Mouse (Mus musculus): ENCODE results near the gene Gm45062. TPM values are rescaled to one million over a fixed set of nuclear protein-coding genes. Genes with fewer than 3 reads are reported as not detected.

Gm45062 gene
- polyA plus RNA-seq, 1 experiment from 2014 or later, result 16.2 TPM

DNA sequence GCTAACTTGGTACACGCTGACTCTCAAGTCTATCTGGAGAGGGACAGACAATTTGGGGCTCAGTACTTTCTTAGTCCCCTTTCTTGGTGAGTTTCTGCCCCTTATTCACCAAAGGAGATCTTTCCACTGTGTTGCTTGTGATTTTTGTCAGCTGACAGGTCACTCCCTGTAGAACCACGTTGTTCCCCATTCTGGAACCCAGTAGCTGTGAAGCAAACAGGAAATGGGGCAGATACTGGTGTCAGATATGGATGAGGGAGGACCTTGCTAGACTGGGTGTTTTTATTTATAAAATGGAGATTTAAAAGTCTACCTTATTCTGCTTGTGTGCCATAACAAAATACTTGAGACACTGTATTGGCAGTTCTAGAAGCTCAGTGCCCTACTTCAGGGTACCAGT is 358.1 kb downstream of the Gm45062 start:
- no peak for DNase-seq (ENCODE audit: low spot score)
- Histone ChIP-seq H3K4me1 (no peaks in the 10 kb centered on the region), H3K9me3 (replicated peaks) (no peaks in the 10 kb centered on the region), H3K36me3 (no peaks in the 10 kb centered on the region), H3K27ac (no peak overlapping the region), H3K4me3 (no peak overlapping the region), H3K27me3 (ENCODE audit: low read depth, poor library complexity, severe bottlenecking) (no peaks in the 10 kb centered on the region)
- WGBS, result 89% methylated on average over 2 of the region's 2 CpGs

DNA sequence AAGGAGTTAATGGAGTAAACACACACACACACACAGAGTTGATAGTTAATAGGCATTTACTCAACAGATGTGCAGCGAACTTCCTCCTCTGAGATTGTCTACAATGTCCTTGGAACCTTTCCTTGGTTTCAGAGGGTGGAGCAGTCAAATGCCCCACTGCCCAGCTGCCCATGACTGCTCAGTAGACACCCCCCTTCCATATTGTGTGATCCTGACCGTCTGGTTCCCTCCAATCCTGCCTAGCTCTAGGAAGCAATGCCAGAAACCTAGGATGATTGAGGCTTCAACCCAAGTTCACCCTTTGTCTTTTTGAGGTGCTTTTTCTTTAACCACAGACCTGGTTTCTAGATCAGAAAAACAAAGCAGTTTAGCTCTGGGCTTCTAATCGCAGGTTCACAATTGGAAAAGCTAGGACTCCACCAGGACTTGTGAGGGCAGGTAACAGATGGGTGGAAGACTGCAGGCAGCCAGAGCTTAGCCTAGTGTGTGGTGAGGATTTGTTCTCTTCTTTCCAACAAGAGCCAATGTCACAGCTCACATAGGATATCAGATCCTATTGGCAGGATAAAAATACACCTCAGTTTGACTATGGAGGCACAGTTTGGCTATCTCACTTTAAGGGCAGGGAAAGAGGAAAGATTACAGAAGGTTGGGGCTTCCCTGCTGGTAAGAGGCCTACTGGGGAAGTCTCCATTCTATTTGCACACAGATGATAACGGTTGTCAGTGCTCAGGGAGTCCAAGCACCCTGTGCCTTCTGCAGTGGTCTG is 360.5 kb downstream of the Gm45062 start:
- DNase-seq (ENCODE audit: low spot score), result no peak
- H3K4me3 ChIP-seq, result no peak overlapping the region
- WGBS, result 84% methylated on average over 4 of the region's 4 CpGs
- no peaks in the 10 kb centered on the region for H3K4me1 ChIP-seq
- no peak overlapping the region for H3K27ac ChIP-seq
- no peaks in the 10 kb centered on the region for H3K9me3 ChIP-seq (replicated peaks)
- H3K27me3 ChIP-seq (ENCODE audit: low read depth, poor library complexity, severe bottlenecking), result no peaks in the 10 kb centered on the region
- no peaks in the 10 kb centered on the region for H3K36me3 ChIP-seq

DNA sequence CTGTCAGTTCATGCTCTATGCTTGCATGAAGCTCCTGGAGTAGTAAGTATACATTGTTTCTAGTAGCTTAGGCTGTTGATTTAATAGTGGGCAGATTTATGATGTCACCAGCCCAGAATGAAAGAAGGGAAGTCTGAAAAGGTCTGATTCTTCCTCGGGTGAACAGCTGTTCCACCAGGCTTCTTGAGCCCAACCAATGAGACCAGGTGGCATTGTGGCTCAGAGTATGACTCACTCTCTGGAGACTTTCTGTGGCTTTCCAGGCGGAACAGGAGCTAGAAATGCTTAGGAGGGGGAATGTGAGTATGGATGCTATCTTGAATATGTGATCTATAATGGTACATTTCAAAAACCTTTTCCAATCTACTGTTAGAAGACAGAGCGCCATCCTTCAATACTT is 363.8 kb downstream of the Gm45062 start:
- Histone ChIP-seq H3K36me3 (no peaks in the 10 kb centered on the region), H3K4me3 (no peak overlapping the region), H3K27ac (no peak overlapping the region), H3K27me3 (ENCODE audit: low read depth, poor library complexity, severe bottlenecking) (no peaks in the 10 kb centered on the region), H3K4me1 (no peaks in the 10 kb centered on the region), H3K9me3 (replicated peaks) (no peaks in the 10 kb centered on the region)
- WGBS, result 83% methylated on average over 3 of the region's 3 CpGs
- no peak for DNase-seq (ENCODE audit: low spot score)

DNA sequence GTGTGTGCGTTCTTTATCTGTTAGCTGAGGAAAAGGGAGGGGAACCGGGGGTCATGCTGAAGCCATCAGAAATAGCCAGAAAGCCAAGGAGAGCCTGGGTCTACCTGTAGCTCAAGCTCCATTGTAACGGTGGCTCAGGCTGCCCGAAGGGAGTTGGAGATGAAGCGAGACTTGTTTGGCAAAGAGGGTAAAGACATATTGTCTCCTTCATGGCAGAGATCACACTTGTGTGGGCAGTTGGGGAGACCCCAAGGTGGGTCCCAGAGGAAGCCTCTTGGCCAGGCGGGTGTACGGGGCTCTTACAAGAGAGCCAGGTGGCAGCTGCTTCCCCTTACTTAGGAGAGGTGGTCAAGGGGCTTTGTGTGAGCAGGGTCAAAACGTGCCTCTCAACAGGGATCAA is 369.0 kb downstream of the Gm45062 start:
- H3K27me3 ChIP-seq (ENCODE audit: low read depth, poor library complexity, severe bottlenecking), result no peaks in the 10 kb centered on the region
- DNase-seq (ENCODE audit: low spot score), result no peak
- H3K9me3 ChIP-seq (replicated peaks), result no peaks in the 10 kb centered on the region
- no peaks in the 10 kb centered on the region for H3K4me1 ChIP-seq
- WGBS, result 93% methylated on average over 8 of the region's 8 CpGs
- H3K4me3 ChIP-seq, result no peak overlapping the region
- H3K27ac ChIP-seq, result no peak overlapping the region
- H3K36me3 ChIP-seq, result no peaks in the 10 kb centered on the region

DNA sequence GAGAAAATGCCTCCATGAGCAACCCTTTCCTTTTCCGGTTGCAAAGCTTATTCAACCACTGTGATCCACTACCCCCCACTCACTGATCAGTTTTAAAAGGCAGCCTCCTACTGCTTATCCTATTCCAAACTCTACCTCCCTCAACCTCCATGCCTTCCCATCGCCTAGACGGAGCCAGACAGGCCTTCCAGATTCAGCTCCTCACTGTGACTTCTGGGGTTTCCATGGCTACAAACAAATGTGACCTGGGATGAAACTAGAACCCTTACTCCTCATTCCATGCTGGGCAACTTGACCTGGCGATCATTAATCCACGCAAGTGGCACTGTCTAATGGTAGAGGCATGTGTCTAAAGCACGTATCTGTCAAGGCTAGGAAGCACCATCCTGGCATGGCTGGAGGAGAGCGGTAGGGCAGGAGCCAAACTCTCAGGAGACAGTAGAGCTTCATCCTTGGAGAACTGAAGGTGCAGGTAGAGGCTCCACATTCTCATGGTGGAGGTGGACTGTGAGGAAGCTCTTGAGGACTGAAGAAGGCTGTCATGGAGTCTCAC is 369.5 kb downstream of the Gm45062 start:
- Histone ChIP-seq H3K36me3 (no peaks in the 10 kb centered on the region), H3K4me1 (no peaks in the 10 kb centered on the region), H3K27ac (no peak overlapping the region), H3K4me3 (no peak overlapping the region), H3K9me3 (replicated peaks) (no peaks in the 10 kb centered on the region), H3K27me3 (ENCODE audit: low read depth, poor library complexity, severe bottlenecking) (no peaks in the 10 kb centered on the region)
- 86% methylated on average over 7 of the region's 7 CpGs for WGBS
- no peak for DNase-seq (ENCODE audit: low spot score)

DNA sequence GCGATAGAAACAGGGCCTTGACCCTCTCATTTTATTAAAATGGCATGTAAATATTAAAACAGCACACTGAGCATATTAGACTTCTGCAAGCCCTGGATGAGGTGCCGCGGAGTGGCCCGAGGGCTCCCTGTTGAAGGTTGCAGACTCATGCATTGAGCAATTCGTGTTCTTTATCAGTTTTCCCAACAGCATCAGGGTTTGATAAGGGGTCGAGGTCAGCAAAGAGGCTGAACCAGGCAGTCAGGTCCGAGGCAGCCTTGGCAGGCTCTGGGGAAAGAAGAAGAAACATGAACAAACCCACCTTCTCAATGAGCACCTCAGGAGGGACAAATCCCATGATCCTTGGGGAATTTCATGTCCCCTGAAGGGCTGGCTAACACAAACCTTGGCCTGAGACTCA is 371.3 kb downstream of the Gm45062 start:
- Histone ChIP-seq H3K4me3 (no peak overlapping the region), H3K36me3 (no peaks in the 10 kb centered on the region), H3K27ac (no peak overlapping the region), H3K4me1 (no peaks in the 10 kb centered on the region; the same call in 1 of the 2 replicates), H3K9me3 (replicated peaks) (no peaks in the 10 kb centered on the region), H3K27me3 (ENCODE audit: low read depth, poor library complexity, severe bottlenecking) (no peaks in the 10 kb centered on the region)
- 89% methylated on average over 7 of the region's 7 CpGs for WGBS
- no peak for DNase-seq (ENCODE audit: low spot score)

DNA sequence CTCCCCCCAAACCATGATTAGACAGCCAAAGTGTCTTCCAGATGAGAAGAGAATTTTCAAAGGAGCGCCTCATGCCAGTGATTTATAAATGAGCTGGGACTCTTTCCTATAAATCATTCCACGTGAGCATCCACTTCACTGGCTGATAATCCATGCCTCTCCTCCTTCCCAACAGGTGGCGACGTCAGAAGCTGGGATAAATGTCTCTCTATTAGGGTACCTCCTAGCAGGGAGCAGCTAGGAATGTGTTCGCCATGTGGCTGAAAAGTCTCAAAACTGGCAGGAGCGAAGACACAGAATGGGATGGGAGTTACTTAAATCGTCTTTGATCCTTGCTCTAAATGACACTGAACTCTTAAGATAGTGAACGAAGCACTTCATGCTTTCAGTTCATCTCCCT is 372.1 kb downstream of the Gm45062 start:
- Histone ChIP-seq H3K27me3 (ENCODE audit: low read depth, poor library complexity, severe bottlenecking) (no peaks in the 10 kb centered on the region), H3K36me3 (no peaks in the 10 kb centered on the region), H3K9me3 (replicated peaks) (no peaks in the 10 kb centered on the region), H3K4me3 (no peak overlapping the region), H3K27ac (no peak overlapping the region), H3K4me1 (no peaks in the 10 kb centered on the region; the same call in 1 of the 2 replicates)
- DNase-seq (ENCODE audit: low spot score), result no peak
- 83% methylated on average over 8 of the region's 8 CpGs for WGBS

DNA sequence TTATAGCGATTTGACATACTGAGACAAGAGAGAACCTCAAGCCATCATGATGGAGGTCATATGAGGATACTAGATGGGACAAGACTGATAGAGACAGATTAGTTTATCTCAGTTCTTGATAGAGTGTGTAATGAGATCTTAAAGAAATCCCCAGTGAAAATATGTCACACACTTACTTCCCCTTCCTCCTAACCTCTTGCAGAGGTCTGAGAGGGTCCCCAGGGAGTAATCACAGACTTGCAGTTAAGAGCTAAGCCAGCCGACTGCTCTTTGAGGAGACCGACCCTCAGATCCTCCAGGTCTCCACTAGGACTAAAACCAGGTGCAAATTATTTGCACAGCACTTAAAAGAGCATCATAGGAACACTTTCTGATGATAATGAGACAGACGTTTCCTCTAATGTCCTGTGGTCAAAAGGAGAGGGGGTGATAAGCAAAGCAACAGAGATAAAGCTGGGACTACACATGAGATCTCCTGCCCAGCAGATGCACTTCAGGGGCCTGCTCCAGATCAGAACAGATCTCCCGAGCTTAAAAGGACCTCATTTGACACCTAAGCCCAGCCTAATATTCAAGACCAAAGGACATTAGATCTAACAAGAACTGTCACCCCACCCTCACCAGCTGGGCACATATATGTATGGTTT is 372.9 kb downstream of the Gm45062 start:
- 60% methylated on average over 5 of the region's 5 CpGs for WGBS
- H3K27me3 ChIP-seq (ENCODE audit: low read depth, poor library complexity, severe bottlenecking), result no peaks in the 10 kb centered on the region
- no peak overlapping the region for H3K27ac ChIP-seq
- H3K9me3 ChIP-seq (replicated peaks), result no peaks in the 10 kb centered on the region
- H3K4me3 ChIP-seq, result no peak overlapping the region
- no peaks in the 10 kb centered on the region; the same call in 1 of the 2 replicates for H3K4me1 ChIP-seq
- no peaks in the 10 kb centered on the region for H3K36me3 ChIP-seq
- DNase-seq (ENCODE audit: low spot score), result no peak

DNA sequence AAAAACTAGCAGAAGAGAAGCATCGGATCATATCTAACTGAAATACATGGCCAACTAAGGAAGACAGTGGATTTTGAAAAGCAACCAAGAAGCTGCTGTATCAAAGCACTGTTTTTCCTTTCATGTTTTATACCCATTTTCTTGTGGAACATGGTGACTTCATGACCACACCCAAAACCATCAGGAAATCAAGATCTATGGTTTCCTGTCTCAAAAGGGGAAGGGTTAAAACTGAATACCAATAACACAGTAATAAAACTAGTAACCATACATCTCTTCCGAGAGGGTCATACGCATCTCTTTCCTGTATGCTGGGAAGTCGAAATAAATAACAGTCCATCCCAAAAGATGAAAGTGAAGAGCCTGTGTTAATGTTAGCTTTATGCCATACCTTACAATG is 373.5 kb downstream of the Gm45062 start:
- no peaks in the 10 kb centered on the region; the same call in 1 of the 2 replicates for H3K4me1 ChIP-seq
- H3K4me3 ChIP-seq, result no peak overlapping the region
- no peaks in the 10 kb centered on the region for H3K36me3 ChIP-seq
- no peak for DNase-seq (ENCODE audit: low spot score)
- no peaks in the 10 kb centered on the region for H3K27me3 ChIP-seq (ENCODE audit: low read depth, poor library complexity, severe bottlenecking)
- no peak overlapping the region for H3K27ac ChIP-seq
- H3K9me3 ChIP-seq (replicated peaks), result no peaks in the 10 kb centered on the region
- whole genome bisulfite sequencing, result 91% methylated on average over 4 of the region's 4 CpGs

DNA sequence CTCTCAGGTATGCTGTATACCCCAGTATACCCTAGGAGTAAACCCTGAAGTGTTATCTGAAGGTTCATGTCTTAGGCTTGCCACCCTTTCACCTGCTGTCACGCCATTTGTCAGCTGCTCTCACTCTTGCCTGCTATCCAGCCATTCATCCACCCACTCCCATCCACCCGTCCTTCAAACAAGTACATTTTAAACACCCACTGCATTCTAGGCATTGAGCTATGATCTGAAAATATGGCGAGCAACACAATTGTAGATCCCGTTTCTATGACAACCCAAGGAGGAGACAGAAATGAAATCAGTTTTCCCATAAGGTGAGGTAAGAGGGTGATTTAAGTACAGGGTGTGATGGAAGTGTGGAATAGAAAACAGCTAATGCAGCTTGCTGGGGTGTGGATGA is 378.9 kb downstream of the Gm45062 start:
- DNase-seq (ENCODE audit: low spot score), result no peak
- H3K36me3 ChIP-seq, result no peaks in the 10 kb centered on the region
- H3K27ac ChIP-seq, result no peak overlapping the region
- H3K4me1 ChIP-seq, result peaks cover 5% of the 10 kb centered on the region; the same call in 1 of the 2 replicates
- H3K9me3 ChIP-seq (replicated peaks), result no peaks in the 10 kb centered on the region
- H3K4me3 ChIP-seq, result no peak overlapping the region
- WGBS, result 94% methylated on average over 4 of the region's 4 CpGs
- H3K27me3 ChIP-seq (ENCODE audit: low read depth, poor library complexity, severe bottlenecking), result no peaks in the 10 kb centered on the region

DNA sequence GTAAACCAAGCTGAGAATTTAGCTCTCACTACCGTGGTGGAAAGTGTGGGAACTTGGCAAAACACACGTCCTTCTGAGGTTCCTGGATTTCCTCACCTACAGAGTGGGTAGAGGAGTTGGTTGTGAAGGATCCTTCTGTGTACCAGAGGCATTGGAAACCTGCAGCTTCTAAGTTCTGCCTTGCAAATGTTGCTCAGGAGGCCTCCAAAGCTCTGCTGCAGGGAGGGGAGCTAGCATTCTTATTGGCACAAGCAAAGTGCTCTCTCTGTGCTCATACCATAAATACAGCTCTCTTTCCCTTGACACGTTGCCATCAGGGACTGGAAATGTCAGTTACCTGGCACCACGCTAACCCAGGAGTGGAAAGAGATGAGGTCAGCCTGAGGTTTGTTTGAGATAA is 379.6 kb downstream of the Gm45062 start:
- DNase-seq (ENCODE audit: low spot score), result no peak
- no peaks in the 10 kb centered on the region for H3K36me3 ChIP-seq
- no peak overlapping the region for H3K4me3 ChIP-seq
- H3K27me3 ChIP-seq (ENCODE audit: low read depth, poor library complexity, severe bottlenecking), result no peaks in the 10 kb centered on the region
- H3K27ac ChIP-seq, result no peak overlapping the region
- 89% methylated on average over 4 of the region's 4 CpGs for WGBS
- peaks cover 5% of the 10 kb centered on the region; the same call in 1 of the 2 replicates for H3K4me1 ChIP-seq
- H3K9me3 ChIP-seq (replicated peaks), result no peaks in the 10 kb centered on the region

DNA sequence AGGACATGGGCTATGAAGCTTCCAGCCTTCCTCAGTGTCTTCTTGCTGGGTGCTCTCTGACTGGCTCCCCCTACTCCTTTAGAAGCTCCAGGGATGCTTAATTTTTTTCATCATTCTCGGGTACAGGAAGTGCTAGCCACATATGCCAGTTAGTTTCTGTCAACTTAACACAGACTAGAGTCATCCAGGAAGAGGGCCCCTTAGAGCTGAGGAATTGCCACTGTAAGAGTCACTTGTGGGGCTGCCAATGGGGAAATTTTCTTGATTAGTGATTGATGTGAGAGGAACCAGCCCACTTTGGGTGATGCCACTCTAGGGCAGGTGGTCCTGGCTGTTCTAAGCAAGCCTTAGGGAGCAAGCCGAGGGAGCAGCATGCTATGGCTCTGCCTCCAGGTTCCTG is 380.3 kb downstream of the Gm45062 start:
- H3K27me3 ChIP-seq (ENCODE audit: low read depth, poor library complexity, severe bottlenecking), result no peaks in the 10 kb centered on the region
- H3K36me3 ChIP-seq, result no peaks in the 10 kb centered on the region
- H3K4me1 ChIP-seq, result peaks cover 5% of the 10 kb centered on the region; the same call in 1 of the 2 replicates
- no peak overlapping the region for H3K4me3 ChIP-seq
- no peaks in the 10 kb centered on the region for H3K9me3 ChIP-seq (replicated peaks)
- no peak overlapping the region for H3K27ac ChIP-seq
- no peak for DNase-seq (ENCODE audit: low spot score)
- 88% methylated on average over 2 of the region's 2 CpGs for WGBS

DNA sequence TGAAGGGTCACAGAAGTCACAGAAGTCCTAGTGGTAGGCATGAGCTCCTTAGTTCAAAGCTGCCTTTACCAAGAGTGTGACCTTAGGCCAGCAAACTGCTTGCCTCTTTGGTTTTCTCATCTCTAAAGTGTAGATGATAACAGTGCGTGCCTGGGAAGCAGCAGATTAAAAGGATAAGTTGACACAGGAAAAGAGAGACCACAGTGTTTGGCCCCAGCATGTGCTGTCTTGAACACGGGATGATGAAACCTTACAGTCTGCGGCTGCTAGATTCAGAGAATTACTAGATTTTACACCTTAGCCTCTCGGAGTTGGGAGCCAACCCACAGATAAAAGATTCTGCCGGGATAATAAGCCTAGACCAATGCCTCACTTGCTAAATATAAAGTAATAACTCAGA is 381.6 kb downstream of the Gm45062 start:
- 97% methylated on average over 5 of the region's 5 CpGs for WGBS
- Histone ChIP-seq H3K9me3 (replicated peaks) (no peaks in the 10 kb centered on the region), H3K36me3 (no peaks in the 10 kb centered on the region), H3K4me1 (peaks cover 15% of the 10 kb centered on the region; the same call in 1 of the 2 replicates), H3K27me3 (ENCODE audit: low read depth, poor library complexity, severe bottlenecking) (no peaks in the 10 kb centered on the region), H3K27ac (no peak overlapping the region), H3K4me3 (no peak overlapping the region)
- DNase-seq (ENCODE audit: low spot score), result no peak
